Comparison of ENCODE assay signal across 31 mouse cellular contexts in the genomic region with DNA sequence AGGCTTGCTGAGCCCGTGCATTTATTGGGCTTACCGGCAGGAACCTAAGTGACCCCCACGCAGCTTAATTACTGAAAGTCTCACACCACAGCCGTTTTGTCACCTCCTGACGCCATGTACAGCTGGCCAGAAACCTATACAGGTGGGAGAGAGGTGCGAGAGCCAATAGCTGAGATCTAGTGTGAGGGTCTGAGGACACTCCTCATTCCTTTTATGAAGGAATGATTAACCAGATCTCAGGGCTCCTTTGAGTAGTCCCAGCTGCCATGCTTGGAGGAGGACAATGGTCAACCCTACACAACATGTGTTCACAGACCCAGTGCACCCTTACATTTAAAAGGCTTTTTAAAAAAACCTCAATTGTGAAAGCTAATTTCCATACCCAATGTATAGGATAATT.
"Had no signal": no experiment of that assay in that cellular context is flagged by ENCODE, and none has a peak within 500 bp of the region (broad histone marks: within the 10 kb centered on the region; RNA-seq: fewer than 3 reads in every experiment).

No protein-coding gene starts in this region.

- H3K9me3 ChIP-seq: heart, embryonic 10.5 days; heart, embryonic 12.5 days; heart, embryonic 13.5 days; heart, embryonic 15.5 days; hindbrain, embryonic 10.5 days; hindbrain, embryonic 12.5 days; hindbrain, embryonic 13.5 days; hindbrain, embryonic 15.5 days; intestine, embryonic 15.5 days had no signal

- H3K27ac ChIP-seq: heart, adult 2 months; heart, embryonic 10.5 days; heart, embryonic 13.5 days; heart, embryonic 15.5 days; hindbrain, embryonic 10.5 days; hindbrain, embryonic 12.5 days; hindbrain, embryonic 13.5 days; hindbrain, embryonic 14.5 days; hindbrain, embryonic 15.5 days; hindbrain, postnatal 0 days; intestine, embryonic 15.5 days; layer of hippocampus, adult 2 months; left cerebral cortex, adult 2 months had no signal

- H3K36me3 ChIP-seq: heart, embryonic 15.5 days; hindbrain, embryonic 12.5 days; hindbrain, embryonic 15.5 days; intestine, embryonic 15.5 days had no signal

- DNase-seq: heart, adult 18-20 months; heart, adult 2 months; heart, postnatal 10 days; heart, postnatal 14 days; heart, postnatal 36 days; heart, postnatal 4 days; kidney, adult 11 months; kidney, adult 18-20 months; kidney, adult 2 months; kidney, adult 9 months; kidney, postnatal 25 days; layer of hippocampus, adult 9-11 months; layer of hippocampus, postnatal 36 days had no signal

- H3K9ac ChIP-seq: heart, embryonic 12.5 days; heart, embryonic 13.5 days; heart, embryonic 15.5 days; hindbrain, embryonic 12.5 days; hindbrain, embryonic 13.5 days; hindbrain, embryonic 14.5 days; hindbrain, embryonic 15.5 days; intestine, embryonic 15.5 days had no signal

- H3K27me3 ChIP-seq: heart, embryonic 12.5 days; heart, embryonic 13.5 days; heart, embryonic 15.5 days; hindbrain, embryonic 12.5 days; hindbrain, embryonic 13.5 days; hindbrain, embryonic 15.5 days; intestine, embryonic 15.5 days had no signal

- ATAC-seq: hindbrain, embryonic 16.5 days; hindbrain, postnatal 0 days; inflammation-experienced regulatory T-cells, adult 6 months; intestine, embryonic 15.5 days; intestine, embryonic 16.5 days; intestine, postnatal 0 days had no signal

- H3K4me3 ChIP-seq: heart, adult 2 months; heart, embryonic 10.5 days; heart, embryonic 12.5 days; heart, embryonic 13.5 days; heart, embryonic 15.5 days; hindbrain, embryonic 10.5 days; hindbrain, embryonic 12.5 days; hindbrain, embryonic 13.5 days; hindbrain, embryonic 15.5 days; intestine, embryonic 15.5 days; layer of hippocampus, adult 2 months; left cerebral cortex, adult 2 months had no signal

- H3K4me1 ChIP-seq: heart, embryonic 10.5 days; heart, embryonic 12.5 days; heart, embryonic 13.5 days; heart, embryonic 15.5 days; hindbrain, embryonic 10.5 days; hindbrain, embryonic 12.5 days; hindbrain, embryonic 13.5 days; hindbrain, embryonic 15.5 days; intestine, embryonic 15.5 days had no signal

- H3K4me2 ChIP-seq: heart, embryonic 11.5 days; heart, embryonic 12.5 days; heart, embryonic 13.5 days; heart, embryonic 15.5 days; hindbrain, embryonic 12.5 days; hindbrain, embryonic 13.5 days; hindbrain, embryonic 14.5 days; hindbrain, embryonic 15.5 days; intestine, embryonic 15.5 days had no signal
